8 mouse cellular contexts compared by ENCODE assay signal in the genomic region with DNA sequence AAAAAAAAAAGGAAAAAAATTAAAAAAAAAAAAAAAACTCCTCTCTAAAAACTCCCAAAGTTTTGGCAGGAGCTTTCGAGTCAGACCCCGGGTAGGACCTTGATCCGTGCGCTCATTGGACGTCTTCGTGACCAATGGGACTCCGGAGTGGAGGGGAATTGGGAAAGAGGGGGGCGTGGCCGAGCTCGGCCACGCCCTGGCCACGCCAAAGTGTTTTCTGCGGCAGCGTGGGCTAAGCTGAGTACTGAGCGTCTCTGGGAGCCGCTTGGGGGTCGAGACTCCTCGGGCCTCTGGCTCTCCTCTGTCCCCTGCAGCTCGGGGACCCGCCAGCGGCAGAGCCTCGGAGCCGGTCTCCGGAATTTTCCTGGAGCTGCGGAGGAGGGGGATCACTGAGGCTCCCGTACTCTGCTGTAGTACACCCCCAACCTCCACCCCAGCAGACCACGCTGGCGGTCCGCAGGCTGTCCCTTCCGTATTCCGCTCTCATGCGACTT. TPM values are rescaled to one million over a fixed set of nuclear protein-coding genes. Genes with fewer than 3 reads are reported as not detected.
DNase-seq lines count a peak whose midpoint lies in the region; ATAC-seq and TF ChIP-seq lines count a peak whose summit lies in the region.

Hlx (minus strand) TSS at position 64 of the 494 bp plus-strand sequence.

- under 1% methylated on average over 32 of the region's 32 CpGs for whole genome bisulfite sequencing in liver, postnatal 0 days (ENCODE audit: insufficient replicate concordance)
- WGBS in neural tube, embryonic 12.5 days, result under 1% methylated on average over 32 of the region's 32 CpGs

- H3K36me3 ChIP-seq in liver, postnatal 0 days (replicated peaks; ENCODE audit: insufficient read depth, low read length), result peaks cover 4% of the 10 kb centered on the region; the same call in 1 of the 2 replicates
- no peaks in the 10 kb centered on the region for H3K36me3 ChIP-seq in neural tube, embryonic 12.5 days

- H3K4me1 ChIP-seq in liver, postnatal 0 days (ENCODE audit: insufficient read depth), result peaks cover 11% of the 10 kb centered on the region; the same call in 1 of the 2 replicates
- H3K4me1 ChIP-seq in neural tube, embryonic 12.5 days, result peaks cover 21% of the 10 kb centered on the region

- peak within 1 kb of the TSS; percentile 93 for H3K27ac ChIP-seq in liver, postnatal 0 days (ENCODE audit: low read depth)
- peak within 1 kb of the TSS; percentile 7; the same call in 1 of the 2 replicates for H3K27ac ChIP-seq in neural tube, embryonic 12.5 days

- peak; percentile 23 for DNase-seq in layer of hippocampus, adult 11-12 months (ENCODE audit: low spot score)
- no peak for DNase-seq in layer of hippocampus, adult 8-10 months (ENCODE audit: low spot score in 2 of 2)
- DNase-seq in gastrocnemius, postnatal 25 days, result peak; percentile 89
- peak; percentile 87 for DNase-seq in liver, postnatal 0 days
- DNase-seq in yolk sac, embryonic 10.5 days (ENCODE audit: low spot score), result peak; percentile 90

- ATAC-seq in common myeloid progenitor, adult 5-6 weeks (replicated peaks; ENCODE audit: low read depth, poor library complexity, severe bottlenecking), result peak; percentile 64
- peak; percentile 30 for ATAC-seq in inflammation-experienced regulatory T-cells, adult 6 months
- ATAC-seq in liver, postnatal 0 days, result peak; percentile 78
- ATAC-seq in neural tube, embryonic 12.5 days (ENCODE audit: low FRiP score, low read depth), result peak; percentile 87

- no peak for TF ChIP-seq EP300 in liver, postnatal 0 days (IDR thresholded peaks at IDR 0.05; ENCODE audit: low read depth)

- H3K9me3 ChIP-seq in liver, postnatal 0 days (ENCODE audit: low read length), result no peaks in the 10 kb centered on the region
- no peaks in the 10 kb centered on the region for H3K9me3 ChIP-seq in neural tube, embryonic 12.5 days

- no peak for TF ChIP-seq CTCF in liver, postnatal 0 days (IDR thresholded peaks at IDR 0.05; ENCODE audit: low read depth)

- peak within 1 kb of the TSS; percentile 72 for H3K4me3 ChIP-seq in liver, postnatal 0 days (ENCODE audit: low read depth, low read length)
- H3K4me3 ChIP-seq in neural tube, embryonic 12.5 days, result peak within 1 kb of the TSS; percentile 45

- H3K27me3 ChIP-seq in liver, postnatal 0 days (ENCODE audit: insufficient read depth, low read length), result peaks cover 64% of the 10 kb centered on the region
- H3K27me3 ChIP-seq in neural tube, embryonic 12.5 days (replicated peaks), result peaks cover 94% of the 10 kb centered on the region

- H3K9ac ChIP-seq in liver, postnatal 0 days (replicated peaks), result peak within 1 kb of the TSS; percentile 81
- peak within 1 kb of the TSS; percentile 54 for H3K9ac ChIP-seq in neural tube, embryonic 12.5 days

- H3K4me2 ChIP-seq in liver, postnatal 0 days (ENCODE audit: low read depth, low read length), result peak within 1 kb of the TSS; percentile 78
- peak within 1 kb of the TSS; percentile 86 for H3K4me2 ChIP-seq in neural tube, embryonic 12.5 days (replicated peaks)

RNA-seq across cellular contexts. Expression of gene Hlx, which starts in this region (rescaled TPM):
- 1 to 10 TPM in 2 of 4 experiments, under 1 TPM in 2; 0.76 to 4.5 (median 1.9) TPM for total RNA-seq in layer of hippocampus, adult 8-10 months (2022)
- total RNA-seq in common myeloid progenitor, adult 5-6 weeks (2017), result 4.6 and 10.8 TPM in 2 replicates
- 10 to 100 TPM in 1 of 2 experiments, 1 to 10 TPM in 1; 5.9 to 10.0 TPM for total RNA-seq in gastrocnemius, postnatal 25 days (2021)
- not detected for polyA plus RNA-seq in inflammation-experienced regulatory T-cells, adult 6 months (2017; shearing (Covaris generic))
- 8.3 and 9.7 TPM in 2 replicates for polyA plus RNA-seq in liver, postnatal 0 days (2015; fragmentation: Nextera tagmentation; extraction: Ambion mirVana)
- 12.9 and 13.0 TPM in 2 replicates for polyA plus RNA-seq in neural tube, embryonic 12.5 days (2016; fragmentation: Nextera tagmentation; extraction: Ambion mirVana)

Comparison
In these comparisons a context has a peak if more than half of its experiments do, and no peak if none do; other contexts are left out.
1. DNase-seq: peak in layer of hippocampus, adult 11-12 months (single experiment), gastrocnemius, postnatal 25 days (single experiment), liver, postnatal 0 days (single experiment) and yolk sac, embryonic 10.5 days (single experiment); none in layer of hippocampus, adult 8-10 months (0 of 2).
2. Peak in ATAC-seq in inflammation-experienced regulatory T-cells, adult 6 months; RNA of the gene not detected or under 1 TPM.
3. ATAC-seq: peak in every context shown above with its lines; median percentile 87 in neural tube, embryonic 12.5 days; 78 in liver, postnatal 0 days; 64 in common myeloid progenitor, adult 5-6 weeks; 30 in inflammation-experienced regulatory T-cells, adult 6 months.